Mouse (Mus musculus) olfactory bulb, adult 2 months (tissue): Measurements from ENCODE around the gene Efcab5. TPM values are rescaled to one million over a fixed set of nuclear protein-coding genes. Genes with fewer than 3 reads are reported as not detected.
A peak's percentile ranks its signal among the peaks of the same experiment; 100 is the strongest.

ENCODE experiments used
- H3K27ac ChIP-seq: fragments of 200-500 bp; 2 replicates; pipeline ENCODE4 v1.5.1; 2012; ENCODE audit warnings: low read depth, low read length; ENCODE audit not compliant: insufficient read depth
- H3K4me1 ChIP-seq: fragments of 200-500 bp; 2 replicates; pipeline ENCODE4 v1.6.1; 2012; ENCODE audit warnings: low read length; ENCODE audit not compliant: control insufficient read depth, insufficient read depth
- H3K4me3 ChIP-seq: fragments of 200-500 bp; 2 replicates; pipeline ENCODE4 v1.5.1; 2012; ENCODE audit warnings: mild to moderate bottlenecking, low read depth, low read length, moderate library complexity; ENCODE audit not compliant: insufficient read depth
- CTCF ChIP-seq: fragments of 200-500 bp; IDR thresholded peaks from 2 replicates; pipeline ENCODE4 v1.5.1; 2012; ENCODE audit warnings: low read depth, mild to moderate bottlenecking, low read length, moderate library complexity; ENCODE audit not compliant: insufficient read depth
- POLR2A ChIP-seq: fragments of 200-500 bp; IDR thresholded peaks from 2 replicates; pipeline ENCODE4 v1.6.1; 2012; ENCODE audit warnings: mild to moderate bottlenecking, low read depth, low read length, moderate library complexity; ENCODE audit not compliant: insufficient read depth
- WGBS: fragments of 180-500 bp; shearing (Covaris S2); methylation state at CpG from one replicate; pipeline ENCODE4 v1.1.7; 2018; 5-methylcytosine and 5-hydroxymethylcytosine counted together
- polyA plus RNA-seq: library from polyadenylated mRNA; stranded (reverse); fragments of >200 nt; gene quantifications from 2 replicates; pipeline ENCODE4 v1.2.4, GENCODE M21; 2012; ENCODE audit warnings: low replicate concordance; ENCODE audit not compliant: missing spikeins, insufficient read depth, insufficient read length

Gene Efcab5
- not detected in 2 replicates for polyA plus RNA-seq

GRCm38 (mm10) chr11:77188868-77189267 lies at the start of gene Efcab5:
Gene Efcab5, minus strand, starts transcription at chr11:77188968.
- Histone ChIP-seq H3K4me3 (no peak within 1 kb of the TSS), H3K4me1 (no peaks in the 10 kb centered on the region), H3K27ac (no peak within 1 kb of the TSS)
- TF ChIP-seq CTCF, result no peak
- TF ChIP-seq POLR2A, result no peak
- WGBS, result 85% methylated on average over 6 of the region's 6 CpGs

- 98% methylated on average over 1 of the region's 1 CpGs for WGBS
- TF ChIP-seq CTCF (no peak), POLR2A (no peak)
- no peaks in the 10 kb centered on the region for H3K4me1 ChIP-seq
- no peak overlapping the region for H3K4me3 ChIP-seq
- H3K27ac ChIP-seq, result no peak overlapping the region
These were observed 46.5 kb upstream of the Efcab5 start for GRCm38 (mm10) chr11:77235267-77235666.

- TF ChIP-seq POLR2A, result no peak
- TF ChIP-seq CTCF, result no peak
- no peak overlapping the region for H3K27ac ChIP-seq
- no peaks in the 10 kb centered on the region for H3K4me1 ChIP-seq
- H3K4me3 ChIP-seq, result no peak overlapping the region
- WGBS, result 92% methylated on average over 2 of the region's 2 CpGs
These were observed 42.7 kb upstream of the Efcab5 start for GRCm38 (mm10) chr11:77231514-77231913.

- TF ChIP-seq CTCF (no peak), POLR2A (no peak)
- H3K4me3 ChIP-seq, result no peak overlapping the region
- WGBS, result 76% methylated on average over 2 of the region's 2 CpGs
These were observed 42.0 kb upstream of the Efcab5 start for GRCm38 (mm10) chr11:77230765-77231164.

GRCm38 (mm10) chr11:77216761-77217130 lies 28.0 kb upstream of the Efcab5 start:
- peak overlapping the region; percentile 71 for H3K27ac ChIP-seq
- peaks cover 2% of the 10 kb centered on the region; the same call in 1 of the 2 replicates for H3K4me1 ChIP-seq
- WGBS, result under 1% methylated on average over 11 of the region's 11 CpGs
- TF ChIP-seq CTCF, result no peak
- no peak for TF ChIP-seq POLR2A
- peak overlapping the region; percentile 69 for H3K4me3 ChIP-seq

More at GRCm38 (mm10) chr11:77230765-77231164, 42.0 kb upstream of the Efcab5 start:
- Histone ChIP-seq H3K27ac (no peak overlapping the region), H3K4me1 (no peaks in the 10 kb centered on the region)

GRCm38 (mm10) chr11:77215951-77216760 lies 27.4 kb upstream of the Efcab5 start, which contains the start of gene Ssh2:
Gene Ssh2, plus strand, starts transcription at chr11:77216287.
- WGBS, result under 1% methylated on average over 80 of the region's 82 CpGs
- peaks cover 2% of the 10 kb centered on the region; the same call in 1 of the 2 replicates for H3K4me1 ChIP-seq
- H3K27ac ChIP-seq, result peak within 1 kb of the TSS; percentile 88
- TF ChIP-seq POLR2A, result peak; percentile 86
- TF ChIP-seq CTCF, result no peak
- peak within 1 kb of the TSS; percentile 69 for H3K4me3 ChIP-seq

GRCm38 (mm10) chr11:77215483-77215882 lies 26.7 kb upstream of the Efcab5 start:
- no peak for TF ChIP-seq CTCF
- TF ChIP-seq POLR2A, result no peak
- WGBS, result 1% methylated on average over 11 of the region's 11 CpGs
- H3K4me3 ChIP-seq, result peak overlapping the region; percentile 69
- H3K27ac ChIP-seq, result peak overlapping the region; percentile 88
- H3K4me1 ChIP-seq, result peaks cover 2% of the 10 kb centered on the region; the same call in 1 of the 2 replicates

- no peak overlapping the region for H3K27ac ChIP-seq
- peaks cover 2% of the 10 kb centered on the region; the same call in 1 of the 2 replicates for H3K4me1 ChIP-seq
- H3K4me3 ChIP-seq, result no peak overlapping the region
- TF ChIP-seq CTCF (no peak), POLR2A (no peak)
- WGBS, result 0% methylated on average over 1 of the region's 1 CpGs
These were observed 26.0 kb upstream of the Efcab5 start for GRCm38 (mm10) chr11:77214755-77215154.

GRCm38 (mm10) chr11:77214142-77214692 lies 25.4 kb upstream of the Efcab5 start:
- TF ChIP-seq CTCF (no peak), POLR2A (no peak)
- H3K4me1 ChIP-seq, result peaks cover 2% of the 10 kb centered on the region; the same call in 1 of the 2 replicates
- H3K4me3 ChIP-seq, result no peak overlapping the region
- no peak overlapping the region for H3K27ac ChIP-seq
- 83% methylated on average over 1 of the region's 1 CpGs for WGBS
